Comparison of ENCODE assay signal across 26 mouse cellular contexts in the genomic region with DNA sequence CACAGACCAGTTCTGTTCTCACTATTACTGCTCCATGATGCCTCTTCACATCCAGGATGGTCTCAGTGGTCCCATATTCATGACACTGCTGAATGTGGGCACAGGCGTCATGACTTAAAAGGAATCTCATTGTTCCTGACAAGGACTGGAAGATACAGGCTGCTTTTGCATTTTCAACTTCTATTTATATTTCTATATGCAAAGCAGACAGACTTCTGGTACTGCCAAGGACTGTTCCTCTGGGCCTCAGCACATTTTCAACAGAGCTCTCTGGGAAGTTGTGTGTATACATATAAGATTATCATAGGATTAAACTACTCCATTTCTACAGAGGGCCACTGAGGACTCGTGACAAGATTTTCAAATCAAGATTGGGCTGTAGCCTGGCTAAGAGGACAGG.
DNase-seq lines count a peak whose midpoint lies in the region; ATAC-seq lines count a peak whose summit lies in the region.
"Had no signal": no experiment of that assay in that cellular context is flagged by ENCODE, and none has a peak within 500 bp of the region (broad histone marks: within the 10 kb centered on the region; RNA-seq: fewer than 3 reads in every experiment).

No protein-coding gene starts in this region.

- no peak overlapping the region for H3K9ac ChIP-seq in embryonic facial prominence, embryonic 14.5 days (ENCODE audit: low read depth, low read length)
- H3K9ac ChIP-seq: embryonic facial prominence, embryonic 12.5 days; embryonic facial prominence, embryonic 15.5 days; forebrain, embryonic 12.5 days had no signal

- ATAC-seq in embryonic facial prominence, embryonic 14.5 days (ENCODE audit: low read depth) = no peak
- ATAC-seq in frontal cortex, adult (ENCODE audit: low TSS enrichment) = peak; percentile 88
- ATAC-seq: activated CD4-positive, CD25-positive, alpha-beta regulatory T cell, adult 4 months; CD4-positive, CD25-positive, alpha-beta regulatory T cell, adult 4 months; forebrain, embryonic 14.5 days; Patski had no signal

- H3K27me3 ChIP-seq in embryonic facial prominence, embryonic 14.5 days (replicated peaks; ENCODE audit: control insufficient read depth, insufficient read depth, low read length) = no peaks in the 10 kb centered on the region
- no peaks in the 10 kb centered on the region for H3K27me3 ChIP-seq in embryonic facial prominence, embryonic 10.5 days (replicated peaks; ENCODE audit: low read depth, poor library complexity, severe bottlenecking)
- H3K27me3 ChIP-seq: CH12.LX; embryonic facial prominence, embryonic 12.5 days; embryonic facial prominence, embryonic 15.5 days; forebrain, embryonic 12.5 days; Patski had no signal

- peak; percentile 12 for DNase-seq in embryonic facial prominence, embryonic 14.5 days (ENCODE audit: low spot score)
- no peak for DNase-seq in embryonic facial prominence, embryonic 10.5 days (ENCODE audit: low spot score)
- DNase-seq in frontal cortex, postnatal 10 days (ENCODE audit: low spot score in 2 of 2) = no peak
- DNase-seq in testis, postnatal 10 days (ENCODE audit: low spot score) = peak; percentile 10
- DNase-seq in testis, postnatal 14 days (ENCODE audit: low spot score) = no peak
- DNase-seq: adrenal gland, adult 8-10 months; adrenal gland, postnatal 14 days; adrenal gland, postnatal 36 days; B cell, adult 2 months; cerebellum, adult 11 months; cerebellum, adult 18-20 months; cerebellum, adult 8-10 months; cerebellum, adult 9-11 months; cerebellum, postnatal 36 days had no signal

- H3K36me3 ChIP-seq in embryonic facial prominence, embryonic 14.5 days (ENCODE audit: control insufficient read depth, insufficient read depth, low read length) = no peaks in the 10 kb centered on the region
- H3K36me3 ChIP-seq in embryonic facial prominence, embryonic 10.5 days (replicated peaks) = no peaks in the 10 kb centered on the region
- H3K36me3 ChIP-seq: embryonic facial prominence, embryonic 12.5 days; embryonic facial prominence, embryonic 15.5 days; forebrain, embryonic 10.5 days; forebrain, embryonic 12.5 days; G1E had no signal

- H3K27ac ChIP-seq in embryonic facial prominence, embryonic 14.5 days (replicated peaks; ENCODE audit: low read depth, low read length) = no peak overlapping the region
- H3K27ac ChIP-seq in embryonic facial prominence, embryonic 10.5 days (replicated peaks) = no peak overlapping the region
- H3K27ac ChIP-seq: embryonic facial prominence, embryonic 12.5 days; embryonic facial prominence, embryonic 15.5 days; forebrain, embryonic 10.5 days; forebrain, embryonic 12.5 days had no signal

- WGBS in embryonic facial prominence, embryonic 14.5 days = 73% methylated on average over 2 of the region's 2 CpGs
- 81% methylated on average over 2 of the region's 2 CpGs for WGBS in embryonic facial prominence, embryonic 10.5 days

- no peak overlapping the region for H3K4me2 ChIP-seq in embryonic facial prominence, embryonic 14.5 days (ENCODE audit: low read depth, low read length)
- H3K4me2 ChIP-seq: embryonic facial prominence, embryonic 12.5 days; embryonic facial prominence, embryonic 15.5 days; forebrain, embryonic 12.5 days had no signal

- H3K9me3 ChIP-seq in embryonic facial prominence, embryonic 14.5 days (ENCODE audit: control insufficient read depth, low read length) = no peaks in the 10 kb centered on the region
- H3K9me3 ChIP-seq in embryonic facial prominence, embryonic 10.5 days = no peaks in the 10 kb centered on the region
- H3K9me3 ChIP-seq: embryonic facial prominence, embryonic 12.5 days; embryonic facial prominence, embryonic 15.5 days; forebrain, embryonic 10.5 days; forebrain, embryonic 12.5 days had no signal

- no peaks in the 10 kb centered on the region for H3K4me1 ChIP-seq in embryonic facial prominence, embryonic 14.5 days (ENCODE audit: control insufficient read depth, insufficient read depth, low read length)
- no peaks in the 10 kb centered on the region for H3K4me1 ChIP-seq in embryonic facial prominence, embryonic 10.5 days
- H3K4me1 ChIP-seq: embryonic facial prominence, embryonic 12.5 days; embryonic facial prominence, embryonic 15.5 days; forebrain, embryonic 10.5 days; forebrain, embryonic 12.5 days had no signal

- H3K4me3 ChIP-seq in embryonic facial prominence, embryonic 14.5 days (ENCODE audit: low read depth, low read length) = no peak overlapping the region
- H3K4me3 ChIP-seq in embryonic facial prominence, embryonic 10.5 days = no peak overlapping the region
- H3K4me3 ChIP-seq: embryonic facial prominence, embryonic 12.5 days; embryonic facial prominence, embryonic 15.5 days; erythroblast, embryonic 14.5 days; forebrain, embryonic 10.5 days; forebrain, embryonic 12.5 days had no signal

Comparison
In these comparisons a context has a peak if more than half of its experiments do, and no peak if none do; other contexts are left out.
1. DNase-seq: peak in embryonic facial prominence, embryonic 14.5 days (single experiment) and testis, postnatal 10 days (single experiment); none in embryonic facial prominence, embryonic 10.5 days (single experiment), frontal cortex, postnatal 10 days (0 of 2) and testis, postnatal 14 days (single experiment).